Mouse (Mus musculus) adipose tissue, adult 10 weeks (tissue): ENCODE measurements around the gene Zdhhc13. TPM values are rescaled to one million over a fixed set of nuclear protein-coding genes. Genes with fewer than 3 reads are reported as not detected.

Experiments used
- polyA plus RNA-seq: library from polyadenylated mRNA; stranded (reverse); fragments of 350-450 nt; fragmentation: Illumina TruSeq; extraction: RNeasy Lipid Tissue Mini Kit (QIAGEN cat#74804); gene quantifications from one replicate; pipeline ENCODE4 v1.2.3, GENCODE M21; 2014; ENCODE audit warnings: low read depth, low replicate concordance

The Zdhhc13 gene
- 12.6 TPM for polyA plus RNA-seq

GRCm38 (mm10) chr7:48788851-48789572 is at the start of gene Zdhhc13:
Gene Zdhhc13, plus strand, starts transcription at chr7:48789003.

GRCm38 (mm10) chr7:48847820-48848650 is 59.2 kb downstream of the Zdhhc13 start, which contains the start of gene Csrp3:
Gene Csrp3, minus strand, starts transcription at chr7:48848033.

Other genes starting within 250 kb of the Zdhhc13 start
- 0.19 TPM for gene Mrgprb2, start 230.9 kb upstream of the Zdhhc13 start, polyA plus RNA-seq
- gene Mrgprb3, start 145.2 kb upstream of the Zdhhc13 start, polyA plus RNA-seq: not detected
- gene Csrp3, start 59.0 kb downstream of the Zdhhc13 start, polyA plus RNA-seq: not detected
- 0.47 TPM for gene E2f8, start 92.6 kb downstream of the Zdhhc13 start, polyA plus RNA-seq
- gene Nav2, start 119.7 kb downstream of the Zdhhc13 start, polyA plus RNA-seq: 43.3 TPM